Mouse (Mus musculus) c-Kit-negative CD71-positive TER-119-positive erythroid progenitor cells, embryonic 14.5 days (primary cell): ENCODE measurements around the gene Snx5.

Experiments
- DNase-seq: peaks from one replicate; pipeline ENCODE4 v3.0.0-alpha.2; 2013; ENCODE audit warnings: low read depth, low spot score

Snx5 gene

DNA sequence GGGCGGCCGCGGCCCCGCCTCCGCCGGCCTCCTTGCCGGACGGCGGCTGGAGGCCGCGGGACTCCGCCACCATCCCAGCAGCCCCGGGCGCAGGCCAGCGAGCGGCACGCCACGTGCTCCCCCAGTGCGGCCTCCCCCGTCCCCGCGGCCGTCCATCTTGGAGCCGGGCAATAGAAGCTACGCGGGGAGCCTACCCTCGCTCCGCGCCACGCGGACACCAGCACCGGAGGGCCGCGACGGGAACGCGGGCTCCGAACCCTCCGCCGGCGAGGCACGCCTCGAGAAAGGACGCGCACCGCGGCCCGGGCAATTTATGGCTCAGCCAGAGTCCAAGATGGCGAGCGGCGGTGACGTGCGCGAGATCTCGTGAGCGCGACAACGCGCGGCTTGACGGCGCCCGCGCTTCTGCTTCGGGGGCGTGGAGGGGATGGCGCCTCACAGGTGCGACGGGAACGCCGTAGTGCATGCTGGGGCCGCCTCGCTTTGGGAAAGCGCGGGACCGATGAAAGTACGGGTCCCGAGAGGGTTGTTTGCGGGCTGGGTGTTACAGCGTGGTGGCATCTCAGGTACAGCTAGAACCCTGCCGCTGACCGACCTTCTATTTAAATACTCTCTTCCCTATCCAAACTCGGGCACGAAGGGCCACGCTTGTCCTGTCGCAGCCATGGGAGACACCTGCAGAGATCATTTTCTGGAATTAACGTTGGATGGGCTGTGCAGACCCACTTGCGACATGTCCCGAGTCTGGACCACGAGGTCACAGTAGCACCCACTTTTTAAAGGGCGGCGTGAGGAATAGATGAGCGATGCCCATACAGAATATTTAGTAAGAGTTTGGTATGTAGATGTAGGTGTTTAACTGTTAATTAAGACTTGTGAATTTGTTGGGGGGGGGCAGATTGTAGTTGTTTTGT is at the start of gene Snx5, which contains the start of gene Mgme1:
Gene Snx5, minus strand, starts transcription at position 400 of the 914 bp plus-strand sequence.
Gene Mgme1, plus strand, starts transcription at position 157 of the 914 bp plus-strand sequence.
- DNase-seq, result peak; percentile 81

DNA sequence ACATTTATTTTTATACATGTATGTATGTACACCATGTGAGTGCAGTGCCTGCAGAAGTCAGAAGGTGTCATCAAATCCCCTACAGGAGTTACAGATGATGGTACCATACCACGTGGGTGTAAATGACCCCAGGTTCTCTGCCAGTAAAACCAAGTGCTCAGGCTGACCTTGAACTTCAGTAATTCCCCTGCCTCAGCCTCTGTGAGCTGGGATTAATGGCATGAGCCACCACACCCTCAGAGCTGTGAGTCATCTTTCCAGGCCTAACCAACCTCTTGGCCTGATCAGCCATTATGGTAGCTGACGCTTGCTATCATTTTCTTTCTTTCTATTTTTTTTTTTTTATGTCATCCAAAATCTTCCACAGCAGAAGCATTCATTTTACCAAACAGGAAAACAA is 40.7 kb upstream of the Snx5 start:
- DNase-seq, result no peak

DNA sequence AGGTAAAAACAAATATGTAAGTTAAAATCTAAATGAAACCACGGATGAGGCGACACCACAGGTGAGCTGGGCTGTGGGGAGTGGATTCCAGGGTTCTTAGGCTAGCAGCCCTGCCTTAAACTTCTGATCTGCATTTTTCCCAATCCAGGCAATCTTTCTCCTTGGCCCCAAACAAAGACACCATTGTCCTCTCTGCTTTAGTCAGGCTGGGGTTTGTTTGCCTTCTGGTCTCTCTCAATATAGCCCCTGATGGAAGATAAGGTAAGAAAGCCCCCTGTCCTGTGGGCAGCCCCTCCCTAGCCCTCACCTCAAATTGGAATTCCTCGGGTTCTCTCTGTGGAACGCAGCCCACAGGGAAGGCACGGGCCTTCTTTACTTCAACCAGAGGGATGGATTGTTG is 39.6 kb upstream of the Snx5 start:
- DNase-seq, result no peak

DNA sequence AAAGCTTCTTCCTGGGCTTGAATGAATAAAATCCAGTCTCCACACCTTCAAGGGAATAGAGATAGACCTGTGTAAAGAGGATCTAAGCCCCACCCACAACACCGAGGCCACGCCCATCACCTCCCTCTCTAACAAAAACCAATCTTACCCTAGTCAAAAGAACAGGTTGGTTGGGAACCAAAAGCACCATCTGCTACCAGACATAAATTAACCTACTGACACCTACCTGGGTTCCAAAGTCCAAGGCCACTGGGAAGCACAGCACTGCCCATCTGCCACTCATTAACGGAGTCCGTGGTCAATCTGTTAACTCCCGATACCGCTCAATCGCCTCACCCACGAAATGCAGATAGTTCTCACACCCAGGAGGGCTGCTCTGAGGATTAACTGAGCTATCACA is 37.9 kb upstream of the Snx5 start:
- DNase-seq, result no peak

DNA sequence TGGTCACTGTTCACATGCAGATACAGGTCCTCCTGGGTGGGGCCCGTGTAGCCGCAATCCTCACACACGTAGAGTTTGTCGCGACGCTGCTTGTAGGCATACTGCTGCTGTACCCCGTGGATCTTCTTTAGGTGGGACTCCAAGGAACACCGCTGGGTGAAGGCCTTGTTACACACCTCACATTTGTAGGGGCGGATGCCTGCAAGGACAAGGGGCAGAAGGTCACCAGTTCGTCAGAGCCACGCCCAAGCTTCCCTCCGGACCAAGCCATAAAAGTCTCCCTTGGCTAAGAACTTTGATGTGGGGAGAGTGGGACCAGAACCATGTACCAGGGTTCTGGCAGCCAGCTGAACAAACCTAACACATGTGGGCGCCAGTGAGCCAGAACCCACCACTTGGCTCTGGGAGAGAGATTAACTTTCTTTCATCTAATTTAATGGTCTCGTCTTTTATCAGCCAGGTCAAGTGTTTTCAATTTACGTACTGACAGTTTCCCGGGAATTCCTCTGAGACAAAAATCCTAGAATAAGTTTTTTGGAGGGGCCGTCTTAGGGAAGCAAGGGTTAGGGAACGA is 35.1 kb upstream of the Snx5 start:
- no peak for DNase-seq

DNA sequence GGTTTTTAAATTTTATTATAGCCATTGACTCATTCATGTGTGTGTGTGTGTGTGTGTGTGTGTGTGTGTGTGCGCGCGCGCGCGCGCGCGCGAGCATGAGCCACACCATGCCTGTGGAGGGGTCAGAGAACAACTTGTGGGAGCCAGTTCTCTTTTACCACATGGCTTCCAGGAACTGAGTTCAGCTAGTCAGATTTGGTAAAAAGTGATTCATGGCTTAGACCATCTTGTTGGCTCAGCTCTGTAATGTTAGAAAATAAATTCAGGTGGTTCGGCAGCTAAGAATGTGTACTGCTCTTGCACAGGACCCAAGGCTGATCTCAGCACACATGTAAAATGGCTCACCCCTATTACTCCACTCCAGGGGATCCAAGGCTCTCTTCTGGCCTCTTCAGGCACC is 30.4 kb upstream of the Snx5 start:
- DNase-seq, result no peak

DNA sequence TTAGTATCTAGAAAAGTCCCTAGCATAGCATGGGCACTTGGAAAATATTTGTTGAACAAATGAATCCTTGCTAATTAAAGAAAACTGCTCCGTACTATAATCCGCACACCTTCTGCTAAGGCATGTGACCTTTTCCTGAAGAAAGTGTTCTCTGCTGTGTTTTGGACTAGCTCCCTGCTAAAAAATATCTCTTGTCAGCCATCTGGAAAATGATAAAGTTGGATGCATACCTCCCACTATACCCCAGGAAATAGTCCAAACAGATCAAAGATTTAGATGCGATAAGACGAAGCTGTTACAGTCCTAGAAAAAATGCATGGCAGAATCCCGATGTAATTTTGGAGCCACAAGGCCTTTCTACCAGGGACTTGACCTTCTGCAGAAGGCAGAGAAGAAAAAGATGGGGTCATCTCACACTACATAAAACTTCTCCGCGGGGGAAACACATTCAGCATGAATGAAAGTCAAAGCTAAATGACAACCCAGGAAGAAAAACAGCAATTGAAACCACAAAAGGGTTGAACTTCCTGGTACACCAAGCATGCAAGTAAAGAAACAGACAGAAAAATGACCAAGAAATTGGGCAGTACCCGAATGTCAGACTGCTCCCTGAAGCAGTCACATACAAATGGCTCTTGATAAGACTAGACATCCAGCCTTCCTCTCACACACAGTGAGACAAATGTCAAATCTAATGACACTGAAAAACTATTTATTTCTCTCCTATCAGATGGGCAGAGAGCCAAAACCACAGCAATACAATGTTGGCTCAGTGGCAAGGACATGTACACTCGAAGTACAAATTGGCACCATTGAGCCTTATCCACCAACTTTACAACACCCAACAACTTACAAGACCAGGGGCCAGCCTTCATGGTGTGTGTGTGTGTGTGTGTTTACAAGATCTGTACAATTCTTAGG is 29.3 kb upstream of the Snx5 start:
- DNase-seq, result no peak

DNA sequence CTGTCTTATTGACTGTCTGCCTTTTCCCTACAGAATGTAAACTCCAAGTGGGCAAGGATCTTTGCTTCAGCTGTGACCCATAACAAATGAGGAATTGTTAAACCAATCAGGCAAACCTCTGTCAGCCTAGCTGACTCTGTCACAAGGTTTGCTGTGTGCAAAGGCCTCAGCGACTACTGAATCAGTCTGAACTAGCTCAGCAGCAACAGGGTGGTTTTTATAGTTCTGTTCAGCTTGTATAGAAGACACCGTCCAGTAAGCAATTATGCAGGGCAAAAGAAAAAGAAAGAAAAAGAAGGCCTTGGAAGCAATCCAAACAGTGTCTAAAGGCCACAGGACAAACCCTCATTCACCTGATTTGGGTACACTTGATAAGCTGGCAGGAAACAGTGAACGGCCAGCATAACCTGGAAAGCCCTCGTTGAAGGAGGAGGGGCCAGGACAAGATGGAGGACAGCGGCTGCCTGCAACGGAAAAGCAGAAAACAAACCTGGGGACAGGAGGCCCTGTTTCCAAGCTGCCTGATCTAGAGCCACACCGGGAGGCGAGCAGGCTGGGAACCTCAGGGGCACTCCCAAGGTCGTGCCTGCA is 24.5 kb upstream of the Snx5 start:
- DNase-seq, result no peak

DNA sequence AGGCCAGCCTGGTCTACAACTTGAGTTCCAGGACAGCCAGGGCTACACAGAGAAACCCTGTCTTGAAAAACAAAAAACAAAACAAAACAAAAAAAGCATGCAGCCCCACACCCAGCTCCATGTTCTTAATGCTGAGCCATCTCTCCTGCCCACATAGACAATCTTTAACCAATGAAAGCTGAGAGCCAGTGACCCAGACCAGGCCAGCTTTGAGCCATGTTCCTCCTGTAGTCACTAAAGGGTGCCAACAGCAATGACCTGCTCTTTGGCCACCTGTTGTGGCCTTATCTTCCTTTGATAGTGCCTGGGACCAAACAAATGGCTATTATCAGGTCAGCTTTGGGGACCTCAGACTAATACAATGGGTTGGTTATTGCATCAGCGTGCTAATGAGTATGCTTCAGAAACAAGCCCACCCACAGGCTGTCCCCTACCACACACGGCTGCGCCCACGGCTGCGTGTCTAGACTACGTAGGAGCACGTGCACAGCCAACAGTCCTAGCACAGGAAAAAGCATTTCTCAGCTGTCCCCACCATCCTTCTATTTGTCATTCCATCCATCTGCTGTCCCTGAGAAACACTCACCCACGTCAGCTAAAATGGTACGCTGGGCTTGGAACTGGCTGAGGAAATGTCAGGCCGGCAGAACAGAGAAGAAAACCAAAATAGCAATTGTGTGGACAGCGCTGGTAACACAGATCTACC is 21.0 kb upstream of the Snx5 start:
- DNase-seq, result no peak

DNA sequence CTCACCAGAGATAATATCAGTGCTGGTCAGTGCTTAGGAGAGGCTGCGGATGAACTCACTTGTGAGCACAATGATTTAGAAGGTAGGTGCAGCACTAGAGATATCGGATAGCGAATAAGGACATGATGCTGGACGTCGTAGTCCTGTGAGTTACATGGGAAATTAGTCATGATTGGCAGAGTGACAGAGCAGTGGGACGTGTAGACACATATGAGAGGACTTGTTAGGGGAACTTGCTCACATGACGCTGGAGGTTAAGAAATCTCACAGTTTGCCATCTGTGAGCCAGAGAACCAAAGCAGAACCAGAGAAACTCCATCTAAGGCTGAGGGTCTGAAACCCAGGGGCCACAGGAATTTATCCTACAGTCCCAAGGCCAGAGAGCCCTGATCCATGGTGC is 19.6 kb upstream of the Snx5 start:
- no peak for DNase-seq

DNA sequence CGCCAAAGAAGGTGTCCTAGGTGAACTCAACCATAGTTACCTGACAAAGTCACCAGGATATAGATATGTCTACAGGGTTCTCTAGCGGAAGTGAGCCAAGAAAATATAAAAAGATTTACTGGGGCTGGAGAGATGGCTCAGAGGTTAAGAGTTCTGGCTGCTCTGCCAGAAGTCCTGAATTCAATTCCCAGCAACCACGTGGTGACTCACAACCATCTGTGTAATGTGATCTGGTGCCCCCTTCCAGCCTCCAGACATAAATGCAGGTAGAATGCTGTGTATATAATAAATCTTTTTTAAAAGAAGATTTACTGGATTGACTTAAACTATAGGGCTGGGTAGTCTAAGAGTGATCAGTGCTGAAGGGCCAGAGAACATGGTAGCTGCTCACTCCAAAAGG is 10.7 kb upstream of the Snx5 start:
- no peak for DNase-seq

DNA sequence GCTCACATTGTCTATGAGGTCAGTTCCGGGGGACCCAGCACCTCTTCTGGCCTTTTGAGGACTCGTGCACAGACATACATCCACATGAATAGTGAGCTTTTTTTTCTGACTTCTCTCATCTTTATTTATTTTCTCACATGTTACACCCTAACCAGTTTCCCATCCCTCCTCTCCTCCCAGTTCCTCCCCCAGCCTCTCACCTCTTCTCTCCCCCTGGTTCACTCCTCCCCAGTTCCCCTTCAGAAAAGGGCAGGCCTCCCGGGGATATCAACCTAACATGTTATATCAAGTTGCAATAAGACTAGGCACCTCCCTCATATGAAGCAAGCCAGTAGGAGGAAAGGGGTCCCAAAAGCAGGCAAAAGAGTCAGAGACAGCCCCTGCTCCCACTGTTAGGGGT is 9.9 kb upstream of the Snx5 start:
- no peak for DNase-seq

DNA sequence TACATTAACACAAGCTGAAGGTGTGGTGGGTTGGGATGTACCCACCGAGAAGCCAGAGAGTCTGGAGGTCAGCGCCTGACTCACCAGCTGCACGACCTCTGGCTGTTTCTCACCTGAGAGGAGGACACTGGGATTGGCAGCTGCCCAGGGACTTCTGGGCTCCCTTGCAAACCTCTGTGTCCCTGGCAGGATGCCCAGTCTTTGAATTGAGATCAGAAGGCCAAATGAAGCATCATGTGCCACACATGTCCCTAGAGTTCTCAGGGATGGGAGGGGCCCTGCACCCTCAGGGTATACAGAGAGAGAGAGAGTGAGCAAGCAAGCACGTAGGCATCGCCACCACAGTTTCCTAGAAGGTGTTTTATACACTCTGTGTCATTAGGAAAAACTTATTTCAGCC is 9.0 kb upstream of the Snx5 start:
- DNase-seq, result no peak

DNA sequence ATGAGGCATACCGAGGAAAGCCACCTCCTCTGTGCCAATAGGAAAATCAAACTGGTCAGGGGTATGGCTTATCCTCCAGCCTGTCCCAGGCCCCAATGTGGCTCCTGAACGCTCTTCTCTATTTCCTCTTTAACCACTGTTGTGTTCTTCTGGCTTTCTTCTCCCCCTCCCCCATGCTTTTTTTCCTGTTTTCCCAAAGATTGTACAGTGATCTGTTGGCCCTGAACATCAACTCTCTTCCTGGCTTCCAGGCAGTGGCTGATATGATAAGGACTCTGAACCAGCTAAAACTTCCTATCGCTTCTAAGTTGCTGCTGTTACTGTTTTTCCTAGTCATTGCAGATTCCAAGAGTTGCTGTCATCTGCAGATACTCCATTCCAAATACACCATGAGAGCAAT is 6.2 kb upstream of the Snx5 start:
- DNase-seq, result no peak

DNA sequence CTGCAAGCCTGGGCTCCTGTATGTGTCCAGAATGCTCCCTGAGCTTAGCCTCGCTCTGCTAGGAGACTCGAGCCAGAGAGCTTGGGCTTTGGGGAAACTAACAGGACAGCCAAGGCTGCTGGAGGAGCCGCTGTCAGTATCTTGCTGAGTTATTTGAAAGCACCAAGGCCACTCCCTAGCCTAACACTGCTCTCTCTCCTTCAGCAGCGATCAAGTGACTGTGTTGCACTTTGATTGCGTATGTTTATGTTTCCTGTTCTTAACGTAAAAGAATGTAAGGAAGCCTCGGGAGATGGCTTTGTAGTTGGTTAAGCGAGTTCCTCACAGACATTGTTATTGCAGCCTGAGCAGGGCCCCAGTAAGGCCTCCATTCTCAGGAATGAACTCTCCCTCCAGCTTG is 4.0 kb upstream of the Snx5 start:
- no peak for DNase-seq

DNA sequence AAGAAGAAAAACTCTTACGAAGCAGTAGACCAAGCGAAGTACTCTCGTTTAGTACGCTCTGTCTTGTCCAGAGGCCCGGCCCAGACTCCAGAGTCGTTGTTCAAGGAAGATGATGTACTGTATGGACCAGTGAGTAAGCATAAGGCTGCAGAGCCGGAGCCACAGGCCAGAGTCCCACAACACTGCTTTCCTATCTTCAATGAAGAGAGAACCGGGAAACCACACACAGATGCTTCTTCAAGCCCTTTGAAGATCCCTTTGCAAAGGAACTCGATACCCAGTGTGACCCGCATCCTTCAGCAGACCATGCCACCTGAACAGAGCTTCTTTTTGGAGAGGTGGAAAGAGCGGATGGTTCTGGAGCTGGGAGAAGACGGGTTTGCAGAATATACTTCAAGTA is 1.4 kb upstream of the Snx5 start:
- DNase-seq, result no peak

DNA sequence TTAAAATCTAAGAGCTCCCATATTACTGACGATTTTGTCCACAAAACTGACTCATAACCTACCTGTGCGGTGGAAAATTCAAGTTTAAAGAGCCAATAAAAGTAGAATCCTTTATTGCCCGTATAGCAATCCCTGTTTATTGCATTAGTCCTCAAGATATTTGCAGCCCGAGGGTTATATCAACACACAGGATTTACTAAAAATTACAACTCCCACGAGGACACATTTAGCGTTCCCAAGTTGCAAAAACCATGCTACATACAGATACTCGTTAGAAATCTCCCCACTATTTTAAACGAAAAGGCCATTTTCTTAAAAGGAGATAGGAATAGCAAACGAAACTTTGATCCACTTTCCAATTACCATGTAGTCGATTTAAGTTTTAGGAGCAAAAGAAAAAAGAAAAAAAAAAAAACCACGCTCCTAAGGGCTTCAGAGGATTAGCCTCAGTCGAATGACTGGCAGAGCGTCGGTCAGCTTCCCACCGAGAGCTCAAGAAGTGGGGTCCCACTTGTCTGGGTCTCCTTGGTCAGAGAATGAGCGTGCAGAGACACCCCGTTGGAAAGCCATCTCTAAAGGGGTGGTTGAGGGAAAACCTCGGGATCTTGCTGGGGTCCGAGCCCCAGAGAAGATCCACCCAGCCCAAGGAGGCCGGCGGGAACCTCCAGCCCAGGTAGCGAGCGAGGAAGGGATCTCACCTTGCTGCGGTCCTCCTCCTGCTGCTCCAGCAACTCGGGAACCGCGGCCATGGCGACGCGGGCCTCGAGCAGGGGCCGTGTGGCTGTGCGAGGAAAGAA is 829 bp downstream of the Snx5 start:
- DNase-seq, result no peak

DNA sequence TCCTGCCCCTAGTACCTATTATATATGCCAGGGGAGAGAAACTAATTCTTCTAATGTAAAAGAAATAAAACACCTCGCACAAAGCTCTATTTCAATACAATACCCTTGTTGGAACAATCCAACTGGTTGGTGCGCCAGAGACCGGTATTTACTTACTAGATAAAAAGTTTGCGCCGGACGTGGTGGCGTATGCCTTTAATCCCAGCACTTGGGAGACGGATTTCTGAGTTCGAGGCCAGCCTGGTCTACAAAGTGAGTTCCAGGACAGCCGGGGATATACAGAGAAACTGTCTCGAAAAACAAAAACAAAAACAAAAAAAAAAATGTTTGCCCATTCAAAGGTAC is 1.4 kb downstream of the Snx5 start:
- no peak for DNase-seq

DNA sequence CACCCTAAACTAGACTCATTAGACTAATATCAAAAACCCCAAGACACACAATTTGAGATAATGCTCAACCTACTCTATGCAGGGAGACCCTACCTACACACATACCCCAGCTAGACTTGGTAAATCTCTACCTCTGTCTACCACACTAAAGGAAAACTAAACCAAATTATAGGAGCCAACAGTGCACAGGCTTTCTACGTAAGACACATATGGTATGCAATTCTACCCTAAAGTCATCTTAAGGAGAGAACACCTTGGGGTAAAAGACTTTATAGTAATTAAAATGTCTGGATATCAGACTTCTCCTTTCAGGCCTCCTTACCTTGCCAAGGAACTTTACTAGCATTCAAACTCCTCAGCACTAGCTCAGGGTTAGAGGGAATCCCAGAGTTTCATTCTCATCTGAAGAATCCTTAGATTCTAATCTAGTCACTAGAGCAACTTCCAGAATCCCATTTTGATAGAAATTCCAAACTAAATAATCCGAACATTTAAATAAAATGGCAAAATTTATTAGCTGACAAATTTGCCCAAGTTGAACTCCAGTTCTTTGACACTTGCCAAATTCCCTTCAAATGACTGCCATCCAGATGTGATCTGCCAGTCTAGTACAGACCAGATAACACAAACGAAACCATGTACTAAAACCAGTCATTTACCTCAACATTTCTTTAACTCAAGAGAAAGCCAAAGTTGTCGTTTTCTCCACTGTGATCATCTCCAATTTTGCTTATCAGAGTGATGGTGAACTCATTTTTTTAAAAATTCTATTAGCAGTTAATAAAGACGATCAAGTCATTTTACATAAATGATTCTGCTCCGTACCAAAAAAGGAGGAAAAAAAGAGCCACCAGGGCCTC is 2.0 kb downstream of the Snx5 start:
- no peak for DNase-seq

DNA sequence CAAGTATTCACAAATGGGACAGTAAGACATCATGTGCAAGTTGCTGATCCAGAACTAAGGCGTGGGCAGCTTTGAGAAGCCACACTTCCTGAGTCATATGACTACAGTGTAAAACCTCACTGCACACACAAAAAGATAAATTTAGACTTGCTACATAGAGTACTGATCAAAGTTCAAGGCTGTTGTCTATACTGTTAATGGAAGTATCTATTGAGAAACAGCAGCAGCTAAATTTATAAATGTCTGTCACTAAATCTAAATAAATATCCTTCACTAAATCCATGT is 3.0 kb downstream of the Snx5 start:
- no peak for DNase-seq
